Mouse (Mus musculus) urinary bladder, adult 2 months (tissue): ENCODE data around the gene Col5a2. TPM values are rescaled to one million over a fixed set of nuclear protein-coding genes. Genes with fewer than 3 reads are reported as not detected.
"Not testable (repeated sequence)": the region's sequence is repeated elsewhere in the genome, so short reads cannot be mapped to it uniquely, and the experiment has no call there.

Source experiments
- DNase-seq: peaks from one replicate; pipeline ENCODE4 v3.0.0; 2022; ENCODE audit warnings: low spot score
- polyA plus RNA-seq: library from polyadenylated mRNA; depleted of rRNA; stranded (reverse); fragments of >200 nt; gene quantifications from 2 replicates; pipeline ENCODE4 v1.2.3, GENCODE M21; 2012; rRNA removed

Gene Col5a2
- polyA plus RNA-seq, 1 experiment: 65.3 TPM

DNA sequence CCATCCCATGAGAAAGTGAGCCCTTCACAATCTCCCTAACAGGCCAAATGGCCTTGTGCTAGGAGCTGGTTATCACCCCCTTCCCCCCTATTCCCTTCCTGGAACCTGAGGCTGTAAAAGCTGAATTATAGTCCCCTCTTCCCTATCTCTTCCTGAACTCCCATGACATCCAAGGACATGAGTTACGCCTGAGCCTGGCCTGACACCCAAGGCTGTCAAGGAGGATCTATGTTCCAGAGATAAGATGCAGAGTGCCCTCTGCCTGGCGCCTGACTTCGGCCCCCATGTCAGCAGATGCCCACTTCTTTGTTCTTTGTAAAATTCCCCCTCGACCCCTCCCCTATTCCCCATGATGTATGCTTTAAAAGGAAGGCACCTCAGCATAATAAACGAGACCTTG is 73.9 kb downstream of the Col5a2 start:
- DNase-seq: not testable (repeated sequence)

DNA sequence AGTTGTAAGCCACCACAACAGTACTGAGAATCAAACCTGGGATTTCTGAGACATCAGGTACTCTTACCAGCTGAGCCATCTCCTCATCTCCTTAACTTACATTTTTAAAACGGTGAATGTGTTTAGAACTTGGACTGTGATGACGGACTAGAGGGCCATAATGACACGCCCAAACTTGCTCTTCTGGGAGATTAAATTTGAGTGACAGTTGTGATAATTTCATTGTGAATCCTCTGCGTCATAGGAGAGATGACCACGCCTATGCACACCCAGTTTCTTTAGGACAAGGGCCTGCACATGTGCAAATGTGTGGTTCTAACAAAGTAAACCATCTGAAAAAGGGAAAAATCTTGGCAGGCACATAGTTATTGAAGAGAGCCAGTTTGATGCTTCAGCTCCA is 79.2 kb downstream of the Col5a2 start:
- DNase-seq: no peak

- DNase-seq: no peak
These were observed 82.5 kb downstream of the Col5a2 start for GRCm38 (mm10) chr1:45420554-45420953.

- no peak for DNase-seq
These were observed 83.2 kb downstream of the Col5a2 start for GRCm38 (mm10) chr1:45419858-45420257.

GRCm38 (mm10) chr1:45381866-45382265 is 121.2 kb downstream of the Col5a2 start:
- no peak for DNase-seq

- DNase-seq: no peak
These were observed 122.9 kb downstream of the Col5a2 start for GRCm38 (mm10) chr1:45379992-45380690.

DNA sequence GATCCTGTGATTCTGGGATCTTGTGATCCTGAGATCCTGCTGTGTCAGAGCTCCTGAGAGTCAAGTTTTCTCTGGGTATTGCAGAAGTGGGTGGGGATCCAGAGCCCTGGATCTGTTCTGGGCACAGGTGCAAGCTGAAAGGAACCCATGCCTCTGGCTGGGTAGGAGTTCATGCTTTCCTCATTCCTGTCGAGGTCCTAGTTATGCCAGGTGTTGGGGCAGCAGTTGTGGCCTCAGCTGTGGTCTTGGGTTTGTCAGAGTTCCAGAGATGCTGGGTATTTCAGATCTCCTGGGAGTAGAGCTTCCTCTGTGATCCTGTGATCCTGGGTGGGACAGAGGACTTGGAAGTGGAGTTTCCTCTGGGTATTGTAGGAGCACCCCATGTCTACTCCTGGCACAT is 137.7 kb downstream of the Col5a2 start:
- DNase-seq: no peak

DNA sequence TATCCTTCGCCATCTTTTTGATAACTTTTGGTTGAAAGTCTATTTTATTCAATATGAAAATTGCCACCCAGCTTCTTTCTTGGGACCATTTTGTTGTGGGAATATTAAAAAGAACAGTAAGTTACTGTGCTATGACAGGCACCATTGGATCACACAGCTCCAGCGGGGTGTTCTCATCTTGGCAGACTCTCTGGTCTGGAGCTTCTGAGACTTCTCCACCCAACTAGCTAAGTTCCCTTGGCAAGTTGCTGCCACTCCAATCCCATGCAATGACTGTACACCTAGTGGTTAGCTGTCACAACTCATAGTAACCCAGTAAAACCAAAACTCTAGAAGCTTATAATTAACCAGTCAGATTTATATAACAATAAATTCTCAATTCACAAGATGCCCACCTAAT is 139.8 kb downstream of the Col5a2 start:
- no peak for DNase-seq

DNA sequence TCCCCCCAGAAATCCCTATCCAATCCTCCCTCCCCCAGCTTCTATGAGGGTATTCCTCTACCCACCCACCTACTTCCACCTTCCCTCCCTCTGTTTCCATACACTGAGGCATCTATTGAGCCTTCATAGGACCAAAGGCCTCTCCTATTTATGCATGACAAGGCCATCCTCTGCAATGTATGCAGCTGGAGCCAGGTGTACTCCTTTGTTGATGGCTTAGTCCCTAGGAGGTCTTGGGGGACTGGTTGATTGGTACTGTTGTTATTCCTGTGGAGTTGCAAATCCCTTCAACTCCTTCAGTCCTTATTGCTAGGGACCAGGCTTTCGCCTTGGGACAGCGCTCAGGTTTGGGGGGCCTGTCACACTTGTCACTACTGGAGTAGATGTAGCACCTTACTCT is 143.4 kb downstream of the Col5a2 start:
- no peak for DNase-seq

- no peak for DNase-seq
These were observed 143.9 kb downstream of the Col5a2 start for GRCm38 (mm10) chr1:45359147-45359546.

DNA sequence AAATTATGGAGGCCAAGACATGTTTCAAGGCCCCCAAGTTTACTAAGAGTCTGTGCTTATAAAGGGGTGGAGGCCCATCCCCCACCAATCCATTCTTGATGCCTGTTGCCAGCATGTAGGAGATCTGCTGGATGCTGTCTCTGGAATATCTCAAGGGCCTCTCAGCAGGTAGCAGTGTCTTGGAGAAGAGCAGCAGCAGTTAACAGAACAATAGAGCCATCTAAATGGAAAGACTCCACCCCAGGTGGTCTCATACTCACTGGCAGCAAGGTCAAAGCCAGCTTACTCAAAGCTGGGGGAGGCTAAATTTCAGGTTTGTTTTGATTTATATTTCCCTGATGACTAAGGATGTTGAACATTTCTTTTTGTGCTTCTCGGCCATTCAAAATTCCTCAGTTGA is 145.1 kb downstream of the Col5a2 start:
- DNase-seq: no peak

GRCm38 (mm10) chr1:45355944-45356343 is 147.1 kb downstream of the Col5a2 start:
- no peak for DNase-seq

DNA sequence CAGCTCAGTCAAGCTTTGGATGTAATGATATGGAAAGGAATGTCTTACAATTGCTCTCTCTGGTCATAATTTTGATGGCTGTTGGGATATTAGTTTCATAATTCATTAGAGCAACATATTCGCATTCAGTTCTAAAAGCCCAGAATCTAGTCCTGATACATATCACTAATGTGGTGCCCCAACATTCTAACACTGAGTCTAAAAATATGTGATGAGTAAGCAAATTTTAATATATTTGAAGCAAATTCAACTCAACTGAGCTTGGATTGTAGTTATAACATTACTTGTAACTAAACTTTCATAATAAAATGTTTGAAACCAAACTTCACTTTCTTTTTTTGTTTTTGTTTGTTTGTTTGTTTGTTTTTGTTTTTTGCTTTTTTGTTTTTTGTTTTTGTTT is 173.9 kb downstream of the Col5a2 start:
- DNase-seq: no peak

Other genes starting within 250 kb of the Col5a2 start
- 1,652 and 1,995 TPM in 2 replicates for gene Col3a1, start 191.7 kb downstream of the Col5a2 start, polyA plus RNA-seq